Comparison of ENCODE assay signal across 15 mouse cellular contexts in the genomic region with DNA sequence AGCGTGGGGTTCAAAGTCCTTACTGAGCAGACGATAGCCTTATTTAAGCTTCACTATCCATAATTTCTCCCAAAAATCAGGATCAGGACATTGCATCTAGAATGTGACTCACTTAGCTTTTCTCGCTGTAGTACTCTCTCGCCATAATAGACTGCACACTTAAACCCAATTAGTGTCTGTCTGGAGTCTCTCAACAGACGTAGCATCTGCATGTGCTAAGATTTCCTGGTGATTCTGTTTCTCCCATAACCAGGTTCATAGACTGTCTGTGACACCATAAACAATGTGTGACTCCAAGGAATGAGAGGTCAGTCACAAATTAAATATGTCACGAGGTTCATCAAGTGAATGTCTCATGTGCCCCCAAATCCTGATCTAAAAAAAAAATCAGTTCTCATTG.
A peak's percentile ranks its signal among the peaks of the same experiment; 100 is the strongest.
DNase-seq lines count a peak whose midpoint lies in the region.
"Had no signal": no experiment of that assay in that cellular context is flagged by ENCODE, and none has a peak within 500 bp of the region (broad histone marks: within the 10 kb centered on the region; RNA-seq: fewer than 3 reads in every experiment).

No protein-coding gene starts in this region.

- DNase-seq in heart, adult 11 months: peak; percentile 55
- DNase-seq in heart, adult 18-20 months: no peak
- DNase-seq in MN1 (ENCODE audit: low spot score): peak; percentile 75
- no peak for DNase-seq in lung, postnatal 4 days
- DNase-seq: adrenal gland, adult 2 months; adrenal gland, adult 8-10 months; adrenal gland, postnatal 10 days; adrenal gland, postnatal 14 days; adrenal gland, postnatal 25 days; adrenal gland, postnatal 36 days; B cell, adult 2 months; cerebellum, adult 11 months; cerebellum, adult 11-12 months; cerebellum, adult 18-20 months; cerebellum, adult 2 months had no signal

Comparison
In these comparisons a context has a peak if more than half of its experiments do, and no peak if none do; other contexts are left out.
1. DNase-seq: peak in heart, adult 11 months (single experiment) and MN1 (single experiment); none in heart, adult 18-20 months (0 of 2) and lung, postnatal 4 days (0 of 2).